Mouse (Mus musculus) intestine, embryonic 14.5 days (tissue): ENCODE measurements at regions not wholly inside any gene's neighbourhood (a gene's known extent, or its start where the extent isn't known, plus 50 kb on each side); places are given as distances from the start of the nearest gene placed in this dataset.

Experiments used
- ATAC-seq: fragments of 200-750 bp; cut with Nextera tagmentation; replicated peaks from 2 replicates; pipeline ENCODE4 v1.8.0; 2017; ENCODE audit warnings: low read depth, moderate number of reproducible peaks, moderate TSS enrichment, moderate library complexity; ENCODE audit not compliant: low FRiP score, low TSS enrichment
- DNase-seq: peaks from one replicate; pipeline ENCODE4 v3.0.0-alpha.2; 2018; ENCODE audit warnings: low spot score
- H3K27ac ChIP-seq: fragments of 300-500 bp; sonication (generic); 2 replicates; pipeline ENCODE4 v1.5.1; 2014; ENCODE audit warnings: low read depth, mild to moderate bottlenecking, control low read depth
- H3K27me3 ChIP-seq: fragments of 300-500 bp; sonication (generic); replicated peaks from 2 replicates; pipeline ENCODE4 v1.6.1; 2014; ENCODE audit warnings: low read length, control low read depth; ENCODE audit not compliant: control insufficient read depth, insufficient read depth
- H3K36me3 ChIP-seq: fragments of 300-500 bp; sonication (generic); 2 replicates; pipeline ENCODE4 v1.6.1; 2014; ENCODE audit warnings: low read length, control low read depth; ENCODE audit not compliant: control insufficient read depth, insufficient read depth
- H3K4me1 ChIP-seq: fragments of 300-500 bp; sonication (generic); replicated peaks from 2 replicates; pipeline ENCODE4 v1.6.1; 2014; ENCODE audit warnings: low read length, control low read depth, mixed read lengths; ENCODE audit not compliant: control insufficient read depth, insufficient read depth
- H3K4me2 ChIP-seq: fragments of 300-500 bp; sonication (generic); 2 replicates; pipeline ENCODE4 v1.6.1; 2014; ENCODE audit warnings: low read length
- H3K4me3 ChIP-seq: fragments of 300-500 bp; sonication (generic); 2 replicates; pipeline ENCODE4 v1.5.1; 2014; ENCODE audit warnings: low read depth, low read length, control low read depth, mixed read lengths
- H3K9ac ChIP-seq: fragments of 300-500 bp; sonication (generic); 2 replicates; pipeline ENCODE4 v1.6.1; 2014; ENCODE audit warnings: mild to moderate bottlenecking, low read length
- H3K9me3 ChIP-seq: fragments of 300-500 bp; sonication (generic); 2 replicates; pipeline ENCODE4 v1.6.1; 2016; ENCODE audit warnings: low read length, control low read depth; ENCODE audit not compliant: control insufficient read depth
- WGBS: fragments of 180-500 bp; shearing (Covaris S2); extraction: QIAGEN DNeasy Blood & Tissue Kit; methylation state at CpG from one replicate; pipeline ENCODE4 v1.1.7; 2014; 5-methylcytosine and 5-hydroxymethylcytosine counted together

GRCm38 (mm10) chr9:27569054-27569387 is 172.4 kb downstream of the Spata19 start:
- ATAC-seq: no peak
- H3K4me2 ChIP-seq: no peak overlapping the region
- no peak for DNase-seq
- H3K4me3 ChIP-seq: no peak overlapping the region
- H3K27ac ChIP-seq: no peak overlapping the region
- whole genome bisulfite sequencing: 77% methylated on average over 7 of the region's 7 CpGs
- no peaks in the 10 kb centered on the region for H3K36me3 ChIP-seq
- H3K4me1 ChIP-seq: no peaks in the 10 kb centered on the region
- no peaks in the 10 kb centered on the region for H3K9me3 ChIP-seq
- H3K27me3 ChIP-seq: no peaks in the 10 kb centered on the region
- H3K9ac ChIP-seq: no peak overlapping the region

DNA sequence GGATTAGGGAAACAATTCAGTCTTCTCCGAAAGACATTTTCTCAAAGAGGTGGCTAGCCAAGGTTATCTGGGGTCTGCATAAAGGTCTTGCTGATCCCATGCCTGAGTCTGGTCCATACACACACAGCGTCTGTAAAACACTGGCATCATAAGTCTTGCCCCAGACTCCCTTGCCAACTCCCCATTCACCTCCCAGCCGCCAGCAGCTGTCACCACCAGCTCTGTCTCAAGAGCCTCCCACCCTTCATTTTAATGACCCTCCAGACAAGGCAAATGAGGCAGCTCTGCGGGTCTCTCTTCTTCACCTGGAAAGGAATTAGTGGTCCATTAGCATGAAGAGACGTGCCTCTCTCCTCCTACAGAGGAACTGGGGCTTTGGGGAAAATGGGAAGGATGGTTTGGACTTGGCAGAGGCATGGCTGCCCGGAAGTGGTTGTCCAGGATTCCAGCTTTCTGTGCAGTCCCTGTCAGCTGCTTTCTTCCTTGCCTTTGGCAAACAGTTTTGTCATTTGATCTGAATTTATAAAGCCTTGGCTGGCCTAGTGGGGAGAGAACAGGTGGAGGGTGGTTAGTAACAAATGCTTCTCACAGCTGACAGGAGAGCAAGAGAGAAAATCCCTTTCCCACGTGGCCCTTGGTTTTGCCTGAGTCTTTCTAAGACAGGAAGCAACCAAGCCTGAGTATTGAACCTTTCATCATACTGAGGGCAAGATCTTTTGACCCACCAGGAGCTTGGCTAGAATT is 173.3 kb upstream of the Opcml start:
- ATAC-seq (no peak), DNase-seq (no peak)
- no peaks in the 10 kb centered on the region for H3K9me3 ChIP-seq
- H3K4me3 ChIP-seq: no peak overlapping the region
- H3K27me3 ChIP-seq: no peaks in the 10 kb centered on the region
- no peak overlapping the region for H3K27ac ChIP-seq
- H3K36me3 ChIP-seq: no peaks in the 10 kb centered on the region
- 42% methylated on average over 7 of the region's 7 CpGs for WGBS
- H3K9ac ChIP-seq: no peak overlapping the region
- no peak overlapping the region for H3K4me2 ChIP-seq
- no peaks in the 10 kb centered on the region for H3K4me1 ChIP-seq

- no peak for ATAC-seq
- no peaks in the 10 kb centered on the region for H3K9me3 ChIP-seq
- WGBS: 81% methylated on average over 6 of the region's 6 CpGs
These were observed 155.7 kb upstream of the Opcml start for GRCm38 (mm10) chr9:27634901-27635300.

GRCm38 (mm10) chr9:27640611-27641010 is 150.0 kb upstream of the Opcml start:
- Histone ChIP-seq H3K36me3 (no peaks in the 10 kb centered on the region), H3K27ac (no peak overlapping the region), H3K4me1 (no peaks in the 10 kb centered on the region), H3K27me3 (no peaks in the 10 kb centered on the region), H3K9me3 (no peaks in the 10 kb centered on the region; the same call in 1 of the 2 replicates), H3K4me3 (no peak overlapping the region), H3K4me2 (no peak overlapping the region), H3K9ac (no peak overlapping the region)
- DNase-seq (no peak), ATAC-seq (no peak)

More at GRCm38 (mm10) chr9:27634901-27635300, 155.7 kb upstream of the Opcml start:
- Histone ChIP-seq H3K4me2 (no peak overlapping the region), H3K4me3 (no peak overlapping the region), H3K9ac (no peak overlapping the region), H3K4me1 (no peaks in the 10 kb centered on the region), H3K36me3 (no peaks in the 10 kb centered on the region), H3K27me3 (no peaks in the 10 kb centered on the region), H3K27ac (no peak overlapping the region)
- no peak for DNase-seq

GRCm38 (mm10) chr9:27643312-27643711 is 147.3 kb upstream of the Opcml start:
- Histone ChIP-seq H3K9ac (no peak overlapping the region), H3K9me3 (no peaks in the 10 kb centered on the region; the same call in 1 of the 2 replicates), H3K4me1 (no peaks in the 10 kb centered on the region), H3K27me3 (no peaks in the 10 kb centered on the region), H3K27ac (no peak overlapping the region), H3K4me2 (no peak overlapping the region), H3K36me3 (no peaks in the 10 kb centered on the region), H3K4me3 (no peak overlapping the region)
- 36% methylated on average over 1 of the region's 1 CpGs for WGBS
- ATAC-seq (no peak), DNase-seq (no peak)

DNA sequence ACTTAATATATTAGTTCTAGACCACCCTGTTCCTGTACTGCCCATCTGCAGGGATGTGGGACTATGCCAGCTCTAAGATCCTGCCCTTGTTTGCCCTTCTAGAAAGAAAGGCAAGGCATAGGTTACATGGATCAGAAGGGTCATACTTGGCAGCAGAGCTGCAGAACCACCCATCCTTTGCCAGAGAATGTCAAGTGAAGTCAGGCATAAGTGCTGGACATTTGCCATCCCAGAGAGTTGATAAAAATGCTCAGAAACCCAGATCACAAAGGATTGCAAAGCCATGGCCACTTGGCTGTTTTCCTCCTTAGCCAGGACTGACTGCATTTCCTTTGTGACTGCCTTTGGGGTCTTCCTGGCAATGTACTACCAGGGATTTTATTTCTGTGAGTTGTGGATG is 146.7 kb upstream of the Opcml start:
- no peak for ATAC-seq
- Histone ChIP-seq H3K27ac (no peak overlapping the region), H3K4me2 (no peak overlapping the region), H3K4me3 (no peak overlapping the region), H3K36me3 (no peaks in the 10 kb centered on the region), H3K9me3 (no peaks in the 10 kb centered on the region; the same call in 1 of the 2 replicates), H3K27me3 (no peaks in the 10 kb centered on the region), H3K9ac (no peak overlapping the region), H3K4me1 (no peaks in the 10 kb centered on the region)
- no peak for DNase-seq

DNA sequence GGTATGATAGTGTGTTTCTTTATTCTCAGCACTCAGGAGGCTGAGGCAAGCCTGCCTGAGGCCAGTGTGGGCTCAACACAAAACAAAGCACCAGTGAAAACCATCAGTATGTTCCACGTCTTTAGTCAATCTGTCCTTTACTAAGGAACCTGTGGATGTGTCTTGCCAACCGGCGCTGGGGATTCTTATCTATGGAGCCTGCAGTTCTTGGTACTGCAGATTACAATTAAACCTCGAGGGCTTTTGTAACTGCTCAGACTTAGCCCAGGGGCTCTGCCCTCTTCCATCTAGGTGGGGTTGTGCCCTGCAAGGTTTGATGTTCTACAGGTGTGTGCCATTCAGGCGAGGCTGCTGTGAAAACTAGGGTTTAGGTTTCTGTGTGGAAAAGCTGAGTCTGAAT is 145.1 kb upstream of the Opcml start:
- Histone ChIP-seq H3K27me3 (no peaks in the 10 kb centered on the region), H3K36me3 (no peaks in the 10 kb centered on the region), H3K4me1 (no peaks in the 10 kb centered on the region), H3K9ac (no peak overlapping the region), H3K9me3 (no peaks in the 10 kb centered on the region; the same call in 1 of the 2 replicates), H3K4me2 (no peak overlapping the region), H3K4me3 (no peak overlapping the region), H3K27ac (no peak overlapping the region)
- DNase-seq: no peak
- ATAC-seq: no peak
- 89% methylated on average over 5 of the region's 5 CpGs for WGBS

DNA sequence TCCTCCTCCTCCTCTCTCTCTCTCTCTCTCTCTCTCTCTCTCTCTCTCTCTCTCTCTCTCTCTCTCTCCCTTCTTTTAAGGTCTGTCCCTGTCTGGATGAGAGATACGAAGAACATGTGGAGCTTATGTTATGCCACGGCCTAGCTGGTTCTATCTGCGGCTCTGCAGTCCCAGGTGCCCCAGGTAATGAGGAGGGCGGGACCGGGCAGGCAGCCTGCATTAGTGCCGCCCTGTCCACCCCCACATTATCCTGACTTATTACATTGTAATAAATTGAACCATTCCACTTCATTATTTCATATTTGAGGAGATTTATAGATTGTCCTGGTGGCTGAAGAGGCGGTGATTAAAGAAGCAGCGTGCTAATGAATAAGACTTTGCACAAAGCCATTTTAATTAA is 144.5 kb upstream of the Opcml start:
- Histone ChIP-seq H3K9me3 (no peaks in the 10 kb centered on the region; the same call in 1 of the 2 replicates), H3K4me1 (no peaks in the 10 kb centered on the region), H3K36me3 (no peaks in the 10 kb centered on the region), H3K27ac (no peak overlapping the region), H3K4me2 (no peak overlapping the region), H3K27me3 (no peaks in the 10 kb centered on the region), H3K9ac (no peak overlapping the region), H3K4me3 (no peak overlapping the region)
- 81% methylated on average over 8 of the region's 8 CpGs for WGBS
- DNase-seq: no peak
- ATAC-seq: no peak

DNA sequence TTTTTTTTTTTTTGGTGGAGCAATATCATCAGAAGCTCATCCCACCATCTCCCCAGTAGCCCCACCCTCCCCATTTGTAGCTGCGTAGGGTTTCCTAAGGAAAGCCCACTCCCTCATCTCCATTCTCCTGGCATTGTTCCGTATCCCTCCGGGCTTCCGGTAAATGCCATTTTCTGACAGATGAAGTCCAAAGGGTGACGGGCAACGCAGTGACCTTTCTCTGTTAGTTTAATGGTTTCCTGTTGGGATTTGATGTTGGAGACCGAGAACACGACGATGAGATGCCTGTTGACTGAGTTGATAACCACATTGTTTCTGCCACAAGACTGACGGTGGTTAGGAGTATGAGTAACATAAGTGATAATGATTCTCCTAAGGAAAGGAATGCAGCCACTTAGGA is 143.6 kb upstream of the Opcml start:
- H3K27me3 ChIP-seq: no peaks in the 10 kb centered on the region
- H3K9ac ChIP-seq: no peak overlapping the region
- WGBS: 74% methylated on average over 10 of the region's 10 CpGs
- no peak overlapping the region for H3K27ac ChIP-seq
- H3K9me3 ChIP-seq: no peaks in the 10 kb centered on the region
- H3K4me2 ChIP-seq: no peak overlapping the region
- H3K36me3 ChIP-seq: no peaks in the 10 kb centered on the region
- H3K4me3 ChIP-seq: no peak overlapping the region
- ATAC-seq (no peak), DNase-seq (no peak)
- H3K4me1 ChIP-seq: no peaks in the 10 kb centered on the region
